Comparison of ENCODE assay signal across 22 mouse cellular contexts in the genomic region with DNA sequence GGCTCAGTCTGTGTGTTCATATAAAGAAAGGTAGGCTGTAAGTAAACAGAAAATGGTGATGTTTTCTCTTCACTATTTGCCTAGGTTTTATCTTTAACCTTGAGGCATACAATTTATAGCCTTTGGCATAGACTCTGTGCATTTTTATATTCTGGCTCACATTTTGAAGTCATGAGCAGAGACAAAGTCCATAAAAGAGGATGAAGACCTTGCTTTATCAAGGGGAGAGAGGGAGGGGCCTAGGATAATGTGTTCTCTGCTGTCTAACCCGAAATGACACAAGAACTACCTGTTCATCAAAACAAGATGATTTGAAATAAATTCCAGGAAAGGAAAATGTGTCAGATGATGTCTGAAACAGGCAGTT.
DNase-seq lines count a peak whose midpoint lies in the region; ATAC-seq and TF ChIP-seq lines count a peak whose summit lies in the region.
"Had no signal": no experiment of that assay in that cellular context is flagged by ENCODE, and none has a peak within 500 bp of the region (broad histone marks: within the 10 kb centered on the region; RNA-seq: fewer than 3 reads in every experiment).

No protein-coding gene starts in this region.

- intact Hi-C loops in heart, postnatal 25 days (cut with DNase I), result no loop called here

- H3K27me3 ChIP-seq in forebrain, embryonic 15.5 days, result no peaks in the 10 kb centered on the region
- H3K27me3 ChIP-seq in forebrain, postnatal 0 days (ENCODE audit: insufficient read depth, low read length), result no peaks in the 10 kb centered on the region
- H3K27me3 ChIP-seq in intestine, embryonic 16.5 days (replicated peaks; ENCODE audit: control insufficient read depth, insufficient read depth, low read length), result no peaks in the 10 kb centered on the region
- H3K27me3 ChIP-seq in hindbrain, embryonic 11.5 days (ENCODE audit: control insufficient read depth, insufficient read depth, low read length), result no peaks in the 10 kb centered on the region
- H3K27me3 ChIP-seq: CH12.LX; embryonic facial prominence, embryonic 12.5 days; forebrain, embryonic 13.5 days had no signal

- ATAC-seq in forebrain, embryonic 15.5 days (replicated peaks), result no peak
- ATAC-seq in forebrain, postnatal 0 days, result no peak
- ATAC-seq in intestine, embryonic 16.5 days, result peak; percentile 75
- ATAC-seq in hindbrain, embryonic 11.5 days (ENCODE audit: low FRiP score), result no peak
- ATAC-seq: activated CD4-positive, CD25-positive, alpha-beta regulatory T cell, adult 4 months; CD4-positive, CD25-positive, alpha-beta regulatory T cell, adult 4 months; Patski had no signal

- no peak for TF ChIP-seq CTCF in forebrain, postnatal 0 days (IDR thresholded peaks at IDR 0.05; ENCODE audit: low read depth)

- no peak overlapping the region for H3K4me2 ChIP-seq in forebrain, embryonic 15.5 days (replicated peaks)
- no peak overlapping the region for H3K4me2 ChIP-seq in forebrain, postnatal 0 days (ENCODE audit: low read depth)
- H3K4me2 ChIP-seq in intestine, embryonic 16.5 days (ENCODE audit: low read depth, low read length), result no peak overlapping the region
- no peak overlapping the region for H3K4me2 ChIP-seq in hindbrain, embryonic 11.5 days (replicated peaks; ENCODE audit: low read depth, low read length)
- H3K4me2 ChIP-seq: embryonic facial prominence, embryonic 12.5 days; forebrain, embryonic 13.5 days had no signal

- peak overlapping the region; percentile 5; the same call in 1 of the 2 replicates for H3K27ac ChIP-seq in forebrain, embryonic 15.5 days (replicated peaks)
- H3K27ac ChIP-seq in forebrain, postnatal 0 days (ENCODE audit: low read depth, low read length), result no peak overlapping the region
- H3K27ac ChIP-seq in intestine, embryonic 16.5 days (ENCODE audit: low read length), result no peak overlapping the region
- H3K27ac ChIP-seq in hindbrain, embryonic 11.5 days (ENCODE audit: low read depth, low read length), result no peak overlapping the region
- H3K27ac ChIP-seq: embryonic facial prominence, embryonic 10.5 days; embryonic facial prominence, embryonic 12.5 days; forebrain, embryonic 13.5 days had no signal

- H3K4me1 ChIP-seq in forebrain, embryonic 15.5 days, result 0 out of 2 replicates have a peak, but pooled peaks cover 4% of the 10 kb centered on the region
- no peaks in the 10 kb centered on the region for H3K4me1 ChIP-seq in forebrain, postnatal 0 days (ENCODE audit: insufficient read depth)
- H3K4me1 ChIP-seq in intestine, embryonic 16.5 days (ENCODE audit: control insufficient read depth, insufficient read depth, low read length), result no peaks in the 10 kb centered on the region
- H3K4me1 ChIP-seq in hindbrain, embryonic 11.5 days (replicated peaks; ENCODE audit: control insufficient read depth, insufficient read depth, low read length), result no peaks in the 10 kb centered on the region
- H3K4me1 ChIP-seq: embryonic facial prominence, embryonic 12.5 days; forebrain, embryonic 13.5 days had no signal

- no peak overlapping the region for H3K9ac ChIP-seq in forebrain, embryonic 15.5 days (replicated peaks)
- no peak overlapping the region for H3K9ac ChIP-seq in forebrain, postnatal 0 days
- no peak overlapping the region for H3K9ac ChIP-seq in intestine, embryonic 16.5 days (ENCODE audit: low read depth, low read length)
- no peak overlapping the region for H3K9ac ChIP-seq in hindbrain, embryonic 11.5 days (ENCODE audit: low read depth, low read length)
- H3K9ac ChIP-seq: embryonic facial prominence, embryonic 12.5 days; forebrain, embryonic 13.5 days had no signal

- H3K36me3 ChIP-seq in forebrain, embryonic 15.5 days, result no peaks in the 10 kb centered on the region
- H3K36me3 ChIP-seq in forebrain, postnatal 0 days (ENCODE audit: insufficient read depth), result no peaks in the 10 kb centered on the region
- no peaks in the 10 kb centered on the region for H3K36me3 ChIP-seq in intestine, embryonic 16.5 days (ENCODE audit: control insufficient read depth, insufficient read depth, low read length)
- no peaks in the 10 kb centered on the region for H3K36me3 ChIP-seq in hindbrain, embryonic 11.5 days (ENCODE audit: control insufficient read depth, insufficient read depth, low read length)
- H3K36me3 ChIP-seq: embryonic facial prominence, embryonic 10.5 days; embryonic facial prominence, embryonic 12.5 days; G1E had no signal

- no peak overlapping the region for H3K4me3 ChIP-seq in forebrain, embryonic 15.5 days
- no peak overlapping the region for H3K4me3 ChIP-seq in forebrain, postnatal 0 days (ENCODE audit: low read depth, low read length)
- no peak overlapping the region for H3K4me3 ChIP-seq in intestine, embryonic 16.5 days (ENCODE audit: low read length)
- H3K4me3 ChIP-seq in hindbrain, embryonic 11.5 days (ENCODE audit: low read depth, low read length), result no peak overlapping the region
- H3K4me3 ChIP-seq: embryonic facial prominence, embryonic 10.5 days; embryonic facial prominence, embryonic 12.5 days; forebrain, embryonic 13.5 days had no signal

- no peaks in the 10 kb centered on the region for H3K9me3 ChIP-seq in forebrain, embryonic 15.5 days
- no peaks in the 10 kb centered on the region for H3K9me3 ChIP-seq in forebrain, postnatal 0 days (ENCODE audit: low read length)
- H3K9me3 ChIP-seq in intestine, embryonic 16.5 days (ENCODE audit: control insufficient read depth, low read length), result no peaks in the 10 kb centered on the region
- H3K9me3 ChIP-seq in hindbrain, embryonic 11.5 days (ENCODE audit: control insufficient read depth, low read length), result no peaks in the 10 kb centered on the region
- H3K9me3 ChIP-seq: embryonic facial prominence, embryonic 10.5 days; embryonic facial prominence, embryonic 12.5 days; forebrain, embryonic 13.5 days had no signal

- WGBS in forebrain, embryonic 15.5 days, result 76% methylated on average over 1 of the region's 1 CpGs
- 76% methylated on average over 1 of the region's 1 CpGs for WGBS in forebrain, postnatal 0 days
- 37% methylated on average over 1 of the region's 1 CpGs for WGBS in intestine, embryonic 16.5 days
- WGBS in hindbrain, embryonic 11.5 days, result 63% methylated on average over 1 of the region's 1 CpGs

- no peak for DNase-seq in forebrain, postnatal 0 days
- DNase-seq in heart, adult 11 months, result peak; percentile 52
- no peak for DNase-seq in heart, postnatal 25 days (ENCODE audit: low spot score)
- no peak for DNase-seq in hindbrain, embryonic 11.5 days (ENCODE audit: low spot score)
- DNase-seq: adrenal gland, adult 8-10 months; adrenal gland, postnatal 14 days; adrenal gland, postnatal 36 days; B cell, adult 2 months; cerebellum, adult 11-12 months; cerebellum, adult 2 months; cerebellum, adult 9-10 months; cerebellum, postnatal 25 days had no signal
